Mouse (Mus musculus): ENCODE data around the gene Tspan9.
A peak's percentile ranks its signal among the peaks of the same experiment; 100 is the strongest.

- TF ChIP-seq CTCF (conservative IDR thresholded peaks at IDR 0.05; ENCODE audit: insufficient read depth, insufficient read length, low read depth, low read length) = peak; percentile 92
- TF ChIP-seq POLR2A (IDR thresholded peaks at IDR 0.05; ENCODE audit: low read depth, low read length) = no peak
These were observed 2.4 kb upstream of the Tspan9 start for GRCm38 (mm10) chr6:128145765-128146164.

All from kidney, adult 2 months (tissue).